Mouse (Mus musculus) stomach, postnatal 0 days (tissue): ENCODE measurements at regions not wholly inside any gene's neighbourhood (a gene's known extent, or its start where the extent isn't known, plus 50 kb on each side); places are given as distances from the start of the nearest gene placed in this dataset.

Source experiments
- CTCF ChIP-seq: IDR thresholded peaks from 2 replicates; pipeline ENCODE4 v1.5.1; 2016; ENCODE audit warnings: antibody characterized with exemption, low read depth, mild to moderate bottlenecking, moderate library complexity
- EP300 ChIP-seq: optimal IDR thresholded peaks from 2 replicates; pipeline ENCODE3; 2016; ENCODE audit warnings: antibody characterized with exemption

DNA sequence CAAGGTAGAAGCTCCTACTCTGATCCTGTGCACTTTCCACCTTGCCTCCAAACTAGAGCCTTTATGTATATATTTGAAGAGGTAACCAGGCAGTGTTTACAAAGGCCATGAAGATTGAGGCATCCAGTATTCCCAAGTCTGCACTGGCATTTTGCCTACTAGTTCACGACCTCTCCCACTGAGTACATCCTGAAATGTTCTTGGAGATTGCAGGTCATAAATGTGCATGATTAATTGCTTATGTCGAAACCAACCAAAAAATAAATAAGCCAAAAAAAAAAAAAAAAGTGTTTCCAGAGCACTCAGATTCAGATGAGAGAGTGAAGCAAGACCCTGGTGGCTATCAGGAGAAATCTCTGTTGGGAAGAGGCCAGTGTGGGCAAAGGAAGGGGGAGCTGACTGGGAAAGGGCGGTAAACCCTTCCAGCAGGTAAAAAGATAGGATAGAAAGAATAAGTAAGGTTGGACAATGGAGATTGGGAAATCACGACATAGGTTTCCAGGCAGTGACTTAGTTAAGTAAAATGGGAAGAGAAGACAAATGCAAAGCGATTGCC is 133.6 kb upstream of the Nrip1 start:
- no peak for TF ChIP-seq CTCF
- no peak for TF ChIP-seq EP300
